Mouse (Mus musculus): ENCODE results near the gene Tsga13. TPM values are rescaled to one million over a fixed set of nuclear protein-coding genes. Genes with fewer than 3 reads are reported as not detected.
A peak's percentile ranks its signal among the peaks of the same experiment; 100 is the strongest.

The Tsga13 gene
- polyA plus RNA-seq, 1 experiment, result 0.32 TPM

- no peaks in the 10 kb centered on the region for H3K27me3 ChIP-seq (ENCODE audit: control insufficient read depth, insufficient read depth, low read length)
- no peak overlapping the region for H3K27ac ChIP-seq (ENCODE audit: insufficient read depth, low read length)
- no peaks in the 10 kb centered on the region for H3K36me3 ChIP-seq (ENCODE audit: control insufficient read depth, insufficient read depth, low read length)
- peak; percentile 27 to 31 for DNase-seq (ENCODE audit: low read depth in 1 of 2, low spot score in 2 of 2)
- 34% methylated on average over 21 of the region's 21 CpGs for WGBS
- no peaks in the 10 kb centered on the region; the same call in 1 of the 2 replicates for H3K4me1 ChIP-seq (ENCODE audit: control insufficient read depth, insufficient read depth, insufficient read length)
- H3K4me3 ChIP-seq (ENCODE audit: extremely low read depth, insufficient read depth, insufficient read length), result peak overlapping the region; percentile 5; the same call in 1 of the 2 replicates
- no peak for TF ChIP-seq CTCF (IDR thresholded peaks at IDR 0.05; ENCODE audit: extremely low read depth, insufficient read depth, insufficient read length, insufficient replicate concordance)
- TF ChIP-seq POLR2A (IDR thresholded peaks at IDR 0.05; ENCODE audit: low read depth, low read length), result no peak
Observed at GRCm38 (mm10) chr6:30920834-30921675, 5.7 kb upstream of the Tsga13 start.

DNA sequence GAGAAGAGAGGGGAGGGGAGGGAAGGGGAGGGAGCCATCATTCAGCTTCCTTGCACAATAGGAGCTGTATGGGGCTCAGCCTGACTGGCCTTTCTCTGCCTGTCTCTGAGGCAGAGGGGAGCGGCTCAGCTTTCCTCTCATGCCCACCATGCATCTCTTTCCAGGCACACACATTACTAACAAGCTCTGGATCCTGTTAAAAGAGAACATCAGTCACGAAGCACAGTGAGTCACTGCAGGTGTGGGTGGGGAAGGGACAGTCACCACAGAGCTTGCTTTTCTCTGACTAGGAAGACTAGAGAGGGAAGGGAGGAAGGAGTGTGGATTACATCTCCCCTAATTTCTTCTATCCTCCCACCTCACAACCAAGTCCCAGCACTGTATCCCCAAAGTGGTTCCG, 7.4 kb downstream of the Tsga13 start:
- no peak overlapping the region for H3K4me3 ChIP-seq (ENCODE audit: extremely low read depth, insufficient read depth, insufficient read length)
- no peaks in the 10 kb centered on the region; the same call in 1 of the 2 replicates for H3K4me1 ChIP-seq (ENCODE audit: control insufficient read depth, insufficient read depth, insufficient read length)
- 81% methylated on average over 3 of the region's 3 CpGs for WGBS
- no peaks in the 10 kb centered on the region for H3K36me3 ChIP-seq (ENCODE audit: control insufficient read depth, insufficient read depth, low read length)
- no peak overlapping the region for H3K27ac ChIP-seq (ENCODE audit: insufficient read depth, low read length)
- no peaks in the 10 kb centered on the region for H3K27me3 ChIP-seq (ENCODE audit: control insufficient read depth, insufficient read depth, low read length)
- DNase-seq (ENCODE audit: low read depth in 1 of 2, low spot score in 2 of 2), result no peak
- TF ChIP-seq POLR2A (IDR thresholded peaks at IDR 0.05; ENCODE audit: low read depth, low read length), result no peak
- TF ChIP-seq CTCF (IDR thresholded peaks at IDR 0.05; ENCODE audit: extremely low read depth, insufficient read depth, insufficient read length, insufficient replicate concordance), result no peak

DNA sequence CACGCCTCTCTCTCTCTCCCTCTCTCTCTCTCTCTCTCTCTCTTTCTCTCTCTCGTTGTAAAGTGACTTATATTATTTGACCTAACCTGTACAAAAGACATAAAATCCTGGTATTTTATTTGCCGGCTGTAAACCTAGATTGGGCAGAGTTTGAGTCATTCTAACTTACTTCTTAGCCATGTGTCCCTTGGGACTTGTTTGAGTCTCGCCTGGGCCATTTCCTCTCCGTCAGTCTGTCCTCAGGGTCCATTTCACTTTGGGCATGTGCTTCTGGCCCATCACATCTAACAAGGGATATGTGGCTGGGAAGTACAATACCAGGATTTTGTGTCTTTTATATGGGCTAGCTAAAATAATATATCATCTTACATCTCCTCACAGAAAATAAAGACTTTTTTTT, 10.5 kb downstream of the Tsga13 start:
- DNase-seq (ENCODE audit: low read depth in 1 of 2, low spot score in 2 of 2), result no peak
- TF ChIP-seq POLR2A (IDR thresholded peaks at IDR 0.05; ENCODE audit: low read depth, low read length), result no peak
- TF ChIP-seq CTCF (IDR thresholded peaks at IDR 0.05; ENCODE audit: extremely low read depth, insufficient read depth, insufficient read length, insufficient replicate concordance), result no peak
- no peak overlapping the region for H3K27ac ChIP-seq (ENCODE audit: insufficient read depth, low read length)
- H3K36me3 ChIP-seq (ENCODE audit: control insufficient read depth, insufficient read depth, low read length), result no peaks in the 10 kb centered on the region
- no peaks in the 10 kb centered on the region; the same call in 1 of the 2 replicates for H3K4me1 ChIP-seq (ENCODE audit: control insufficient read depth, insufficient read depth, insufficient read length)
- no peak overlapping the region for H3K4me3 ChIP-seq (ENCODE audit: extremely low read depth, insufficient read depth, insufficient read length)
- WGBS, result 61% methylated on average over 5 of the region's 5 CpGs
- no peaks in the 10 kb centered on the region for H3K27me3 ChIP-seq (ENCODE audit: control insufficient read depth, insufficient read depth, low read length)

DNA sequence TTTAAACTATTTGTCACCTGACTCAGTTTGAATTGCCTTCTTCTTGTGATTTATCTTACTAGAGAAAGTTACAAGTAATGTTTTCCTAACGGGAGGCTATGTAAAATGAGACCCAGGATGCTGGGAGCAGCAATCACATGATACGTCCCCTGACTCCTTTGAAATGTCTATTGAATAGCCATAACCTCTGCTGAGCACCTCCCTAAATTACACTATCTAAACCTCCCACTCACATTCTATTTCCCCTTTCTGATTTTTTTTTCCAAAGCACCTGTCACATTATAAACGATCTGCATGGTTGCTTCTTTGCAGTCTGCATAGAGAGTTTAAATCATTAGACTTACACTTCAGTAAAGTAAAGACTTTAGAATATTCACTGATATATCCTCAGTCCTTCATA, 11.3 kb downstream of the Tsga13 start:
- 25% methylated on average over 3 of the region's 3 CpGs for WGBS
- no peak for DNase-seq (ENCODE audit: low read depth in 1 of 2, low spot score in 2 of 2)
- H3K4me1 ChIP-seq (ENCODE audit: control insufficient read depth, insufficient read depth, insufficient read length), result no peaks in the 10 kb centered on the region; the same call in 1 of the 2 replicates
- TF ChIP-seq POLR2A (IDR thresholded peaks at IDR 0.05; ENCODE audit: low read depth, low read length) (no peak), CTCF (IDR thresholded peaks at IDR 0.05; ENCODE audit: extremely low read depth, insufficient read depth, insufficient read length, insufficient replicate concordance) (no peak)
- no peaks in the 10 kb centered on the region for H3K27me3 ChIP-seq (ENCODE audit: control insufficient read depth, insufficient read depth, low read length)
- no peak overlapping the region for H3K4me3 ChIP-seq (ENCODE audit: extremely low read depth, insufficient read depth, insufficient read length)
- H3K36me3 ChIP-seq (ENCODE audit: control insufficient read depth, insufficient read depth, low read length), result no peaks in the 10 kb centered on the region
- no peak overlapping the region for H3K27ac ChIP-seq (ENCODE audit: insufficient read depth, low read length)

DNA sequence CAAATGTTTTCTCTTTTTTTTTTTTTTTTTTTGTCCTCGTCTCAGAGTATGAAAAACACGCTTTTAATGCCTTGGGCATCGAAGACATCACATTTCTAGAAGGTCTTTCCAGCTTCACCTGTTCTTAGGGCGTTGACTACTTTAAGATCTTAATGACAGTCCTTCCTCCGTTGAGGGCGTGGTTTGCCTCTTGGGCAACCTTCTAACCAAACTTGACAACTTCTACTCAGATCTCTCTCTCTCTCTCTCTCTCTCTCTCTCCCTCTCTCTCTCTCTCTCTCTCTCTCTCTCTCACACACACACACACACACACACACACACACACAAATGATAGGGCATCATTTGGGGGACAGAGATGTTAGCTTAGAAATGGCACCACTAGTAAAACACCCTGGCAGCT, 17.9 kb downstream of the Tsga13 start:
- DNase-seq (ENCODE audit: low read depth in 1 of 2, low spot score in 2 of 2), result no peak

DNA sequence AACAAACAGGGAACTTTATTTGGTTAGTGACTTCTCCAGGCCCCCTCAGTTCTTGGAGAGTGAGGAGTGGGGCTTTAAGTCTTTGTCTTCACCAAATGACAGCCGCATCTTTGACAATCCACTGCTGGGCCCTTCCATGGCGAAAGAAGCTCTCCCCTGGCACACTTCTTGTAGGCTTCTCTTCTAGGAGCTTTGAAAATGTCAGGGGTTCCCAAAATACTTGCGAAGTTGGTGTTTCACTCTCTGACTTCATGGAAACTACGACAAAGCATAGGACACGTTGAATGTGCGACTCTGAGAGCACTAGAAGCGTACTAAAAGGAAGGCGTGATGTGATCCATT, 18.4 kb downstream of the Tsga13 start:
- no peaks in the 10 kb centered on the region for H3K27me3 ChIP-seq (ENCODE audit: control insufficient read depth, insufficient read depth, low read length)
- 0 out of 2 replicates have a peak, but pooled peaks cover 2% of the 10 kb centered on the region for H3K36me3 ChIP-seq (ENCODE audit: control insufficient read depth, insufficient read depth, low read length)
- peaks cover 2% of the 10 kb centered on the region; the same call in 1 of the 2 replicates for H3K4me1 ChIP-seq (ENCODE audit: control insufficient read depth, insufficient read depth, insufficient read length)
- no peak for TF ChIP-seq CTCF (IDR thresholded peaks at IDR 0.05; ENCODE audit: extremely low read depth, insufficient read depth, insufficient read length, insufficient replicate concordance)
- TF ChIP-seq POLR2A (IDR thresholded peaks at IDR 0.05; ENCODE audit: low read depth, low read length), result no peak
- 39% methylated on average over 8 of the region's 8 CpGs for WGBS
- peak overlapping the region; percentile 37 for H3K4me3 ChIP-seq (ENCODE audit: extremely low read depth, insufficient read depth, insufficient read length)
- no peak for DNase-seq (ENCODE audit: low read depth in 1 of 2, low spot score in 2 of 2)
- peak overlapping the region; percentile 43 for H3K27ac ChIP-seq (ENCODE audit: insufficient read depth, low read length)

More for the DNA sequence above, 17.9 kb downstream of the Tsga13 start:
- 0 out of 2 replicates have a peak, but pooled peaks cover 2% of the 10 kb centered on the region for H3K36me3 ChIP-seq (ENCODE audit: control insufficient read depth, insufficient read depth, low read length)
- WGBS, result 75% methylated on average over 6 of the region's 6 CpGs
- no peaks in the 10 kb centered on the region for H3K27me3 ChIP-seq (ENCODE audit: control insufficient read depth, insufficient read depth, low read length)
- H3K4me3 ChIP-seq (ENCODE audit: extremely low read depth, insufficient read depth, insufficient read length), result no peak overlapping the region
- TF ChIP-seq CTCF (IDR thresholded peaks at IDR 0.05; ENCODE audit: extremely low read depth, insufficient read depth, insufficient read length, insufficient replicate concordance), result no peak
- TF ChIP-seq POLR2A (IDR thresholded peaks at IDR 0.05; ENCODE audit: low read depth, low read length), result no peak
- H3K4me1 ChIP-seq (ENCODE audit: control insufficient read depth, insufficient read depth, insufficient read length), result peaks cover 2% of the 10 kb centered on the region; the same call in 1 of the 2 replicates
- no peak overlapping the region for H3K27ac ChIP-seq (ENCODE audit: insufficient read depth, low read length)
